Comparison of ENCODE assay signal across 8 mouse cellular contexts in the genomic region with DNA sequence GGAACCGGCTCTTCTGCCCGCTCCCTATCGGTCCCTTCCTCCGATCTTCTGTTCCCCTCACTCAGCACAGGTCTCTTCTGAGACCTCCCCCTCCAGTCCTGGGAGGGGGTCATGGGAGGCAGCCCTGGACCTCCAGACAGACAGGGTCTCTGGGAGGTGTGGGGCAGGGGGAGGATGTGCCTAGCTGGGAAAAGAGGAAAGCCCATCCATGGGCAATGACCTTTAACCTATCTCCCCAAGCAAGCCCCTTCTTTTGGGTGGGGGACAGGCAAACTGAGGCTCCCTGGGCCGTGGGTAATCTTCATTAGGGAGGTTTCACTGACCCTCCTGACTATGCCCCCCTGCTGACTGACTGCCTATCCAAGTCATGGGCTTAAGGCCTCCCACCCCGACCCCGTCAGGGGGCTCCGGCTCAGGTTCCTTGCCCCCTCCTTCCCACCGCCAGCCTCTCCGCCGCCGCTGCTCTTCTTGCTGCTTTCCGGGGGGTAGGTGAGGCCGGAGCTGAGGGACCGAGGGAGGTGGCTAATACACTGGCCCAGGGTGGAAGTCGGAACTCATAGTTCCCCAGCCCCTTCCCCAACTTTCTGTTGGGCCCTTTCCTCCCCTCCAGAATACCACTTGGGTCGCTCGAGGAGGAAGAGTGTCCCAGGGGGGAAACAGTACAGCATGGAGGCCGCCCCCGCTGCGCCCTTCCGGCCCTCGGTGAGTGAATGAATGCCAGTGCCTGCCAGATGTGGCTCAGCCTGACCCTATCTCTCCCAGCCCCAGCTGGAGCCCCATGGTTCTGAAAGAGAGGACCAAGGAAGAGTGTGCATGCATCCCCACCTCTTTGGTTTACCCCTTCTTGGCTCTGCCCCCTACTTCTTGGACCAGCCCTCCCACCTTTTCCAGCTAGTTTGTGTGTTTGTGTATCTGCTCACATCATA. TPM values are rescaled to one million over a fixed set of nuclear protein-coding genes. Genes with fewer than 3 reads are reported as not detected.
DNase-seq lines count a peak whose midpoint lies in the region; ATAC-seq and TF ChIP-seq lines count a peak whose summit lies in the region.

No protein-coding gene starts in this region.

- 7% methylated on average over 22 of the region's 23 CpGs for WGBS in liver, embryonic 12.5 days (ENCODE audit: insufficient replicate concordance)

- peak overlapping the region; percentile 51 for H3K4me3 ChIP-seq in erythroblast, embryonic 14.5 days (replicated peaks)
- peak overlapping the region; percentile 67 for H3K4me3 ChIP-seq in testis, adult 2 months (ENCODE audit: control insufficient read depth, low read depth, low read length)
- peak overlapping the region; percentile 35 for H3K4me3 ChIP-seq in liver, embryonic 12.5 days

- no peak for ATAC-seq in erythroblast, adult 5-6 weeks (replicated peaks; ENCODE audit: low FRiP score, poor library complexity, severe bottlenecking)
- ATAC-seq in liver, embryonic 12.5 days: no peak
- no peak for ATAC-seq in CD4-positive, CD25-positive, alpha-beta regulatory T cell, adult 4 months

- H3K27me3 ChIP-seq in erythroblast, embryonic 14.5 days (ENCODE audit: control insufficient read depth): peaks cover 50% of the 10 kb centered on the region
- no peaks in the 10 kb centered on the region for H3K27me3 ChIP-seq in testis, adult 2 months (ENCODE audit: control insufficient read depth, insufficient read depth, low read length)
- peaks cover 43% of the 10 kb centered on the region for H3K27me3 ChIP-seq in liver, embryonic 12.5 days (replicated peaks)

- no peak overlapping the region for H3K27ac ChIP-seq in testis, adult 2 months (ENCODE audit: control insufficient read depth, insufficient read depth, low read depth, low read length)
- H3K27ac ChIP-seq in liver, embryonic 12.5 days: no peak overlapping the region

- no peaks in the 10 kb centered on the region for H3K9me3 ChIP-seq in erythroblast, embryonic 14.5 days (ENCODE audit: control insufficient read depth, low read length)
- H3K9me3 ChIP-seq in liver, embryonic 12.5 days (replicated peaks): no peaks in the 10 kb centered on the region

- TF ChIP-seq CTCF in testis, adult 2 months (IDR thresholded peaks at IDR 0.05; ENCODE audit: control insufficient read depth, insufficient read depth, insufficient replicate concordance, low read depth, low read length): no peak

- peak overlapping the region; percentile 68 for H3K4me2 ChIP-seq in liver, embryonic 12.5 days

- peaks cover 11% of the 10 kb centered on the region for H3K36me3 ChIP-seq in erythroblast, embryonic 14.5 days (ENCODE audit: control insufficient read depth)
- no peaks in the 10 kb centered on the region; the same call in none of the 2 replicates for H3K36me3 ChIP-seq in testis, adult 2 months (ENCODE audit: control insufficient read depth, insufficient read depth, low read length)
- H3K36me3 ChIP-seq in liver, embryonic 12.5 days: peaks cover 14% of the 10 kb centered on the region

- peaks cover 90% of the 10 kb centered on the region for H3K4me1 ChIP-seq in erythroblast, embryonic 14.5 days (ENCODE audit: control insufficient read depth)
- H3K4me1 ChIP-seq in testis, adult 2 months (ENCODE audit: control insufficient read depth, insufficient read depth, low read length): peaks cover 31% of the 10 kb centered on the region
- H3K4me1 ChIP-seq in liver, embryonic 12.5 days: peaks cover 97% of the 10 kb centered on the region

- peak overlapping the region; percentile 55 for H3K9ac ChIP-seq in liver, embryonic 12.5 days

- DNase-seq in testis, postnatal 14 days (ENCODE audit: low spot score): no peak
- DNase-seq in thymus, postnatal 25 days: peak; percentile 41
- DNase-seq in gastrocnemius, adult 18-20 months (ENCODE audit: low spot score): no peak

- TF ChIP-seq POLR2A in testis, adult 2 months (IDR thresholded peaks at IDR 0.05; ENCODE audit: control insufficient read depth, low read depth, low read length): no peak; the same call in 1 of the 2 replicates

RNA-seq across cellular contexts. Expression of gene Syngap1, which starts 11.2 kb away (rescaled TPM):
- polyA plus RNA-seq in erythroblast, embryonic 14.5 days (2012): 0.78 and 0.86 TPM in 2 replicates
- total RNA-seq in erythroblast, adult 5-6 weeks (2015; ENCODE audit: low replicate concordance): 0.42 and 2.5 TPM in 2 replicates
- 0.60 and 5.3 TPM in 2 replicates for total RNA-seq in erythroblast, adult 5-6 weeks (2017; ENCODE audit: low replicate concordance)
- polyA plus RNA-seq in testis, adult 2 months (2012; rRNA removed): 109 and 113 TPM in 2 replicates
- 0.29 and 0.36 TPM in 2 replicates for polyA plus RNA-seq in liver, embryonic 12.5 days (2016; fragmentation: Nextera tagmentation; extraction: Ambion mirVana)
- 1 to 10 TPM; 2.2 to 2.8 TPM for total RNA-seq in gastrocnemius, adult 18-20 months (2021)
- not detected for polyA plus RNA-seq in CD4-positive, CD25-positive, alpha-beta regulatory T cell, adult 4 months (2017; shearing (Covaris generic))

RNA-seq across cellular contexts. Expression of gene Cuta, which starts 12.8 kb away (rescaled TPM):
- 19.6 and 19.8 TPM in 2 replicates for polyA plus RNA-seq in erythroblast, embryonic 14.5 days (2012)
- 33.6 and 59.6 TPM in 2 replicates for total RNA-seq in erythroblast, adult 5-6 weeks (2015; ENCODE audit: low replicate concordance)
- 10.2 and 14.4 TPM in 2 replicates for total RNA-seq in erythroblast, adult 5-6 weeks (2017; ENCODE audit: low replicate concordance)
- polyA plus RNA-seq in testis, adult 2 months (2012; rRNA removed): 24.0 and 30.9 TPM in 2 replicates
- 119 and 129 TPM in 2 replicates for polyA plus RNA-seq in liver, embryonic 12.5 days (2016; fragmentation: Nextera tagmentation; extraction: Ambion mirVana)
- total RNA-seq in gastrocnemius, adult 18-20 months (2021): 100 to 1,000 TPM; 103 to 109 TPM
- 100 to 1,000 TPM; 153 to 166 TPM for polyA plus RNA-seq in CD4-positive, CD25-positive, alpha-beta regulatory T cell, adult 4 months (2017; shearing (Covaris generic))

RNA-seq across cellular contexts. Expression of gene Phf1, which starts 19.4 kb away (rescaled TPM):
- polyA plus RNA-seq in erythroblast, embryonic 14.5 days (2012): 5.0 and 6.2 TPM in 2 replicates
- total RNA-seq in erythroblast, adult 5-6 weeks (2015; ENCODE audit: low replicate concordance): 4.0 TPM in 2 replicates
- 2.5 and 4.1 TPM in 2 replicates for total RNA-seq in erythroblast, adult 5-6 weeks (2017; ENCODE audit: low replicate concordance)
- 132 and 136 TPM in 2 replicates for polyA plus RNA-seq in testis, adult 2 months (2012; rRNA removed)
- 2.7 TPM in 2 replicates for polyA plus RNA-seq in liver, embryonic 12.5 days (2016; fragmentation: Nextera tagmentation; extraction: Ambion mirVana)
- 10 to 100 TPM in 1 of 2 experiments, 1 to 10 TPM in 1; 8.2 to 11.3 TPM for total RNA-seq in gastrocnemius, adult 18-20 months (2021)
- 10 to 100 TPM; 11.1 to 12.1 TPM for polyA plus RNA-seq in CD4-positive, CD25-positive, alpha-beta regulatory T cell, adult 4 months (2017; shearing (Covaris generic))

RNA-seq across cellular contexts. Expression of gene Zbtb9, which starts 20.8 kb away (rescaled TPM):
- 0.12 and 0.13 TPM in 2 replicates for polyA plus RNA-seq in erythroblast, embryonic 14.5 days (2012)
- 1.3 TPM in 1 of 2 replicates, not detected in the other for total RNA-seq in erythroblast, adult 5-6 weeks (2015; ENCODE audit: low replicate concordance)
- total RNA-seq in erythroblast, adult 5-6 weeks (2017; ENCODE audit: low replicate concordance): 5.3 and 6.0 TPM in 2 replicates
- 9.8 and 11.9 TPM in 2 replicates for polyA plus RNA-seq in testis, adult 2 months (2012; rRNA removed)
- polyA plus RNA-seq in liver, embryonic 12.5 days (2016; fragmentation: Nextera tagmentation; extraction: Ambion mirVana): 8.9 and 9.2 TPM in 2 replicates
- under 1 TPM; 0.66 TPM for total RNA-seq in gastrocnemius, adult 18-20 months (2021)
- polyA plus RNA-seq in CD4-positive, CD25-positive, alpha-beta regulatory T cell, adult 4 months (2017; shearing (Covaris generic)): 10 to 100 TPM; 11.5 to 15.6 TPM

RNA-seq across cellular contexts. Expression of gene Kifc5b, which starts 35.3 kb away (rescaled TPM):
- polyA plus RNA-seq in erythroblast, embryonic 14.5 days (2012): 8.1 and 9.2 TPM in 2 replicates
- 3.3 and 5.6 TPM in 2 replicates for total RNA-seq in erythroblast, adult 5-6 weeks (2015; ENCODE audit: low replicate concordance)
- 18.9 and 30.1 TPM in 2 replicates for total RNA-seq in erythroblast, adult 5-6 weeks (2017; ENCODE audit: low replicate concordance)
- 6.5 TPM in 2 replicates for polyA plus RNA-seq in testis, adult 2 months (2012; rRNA removed)
- 6.6 and 8.1 TPM in 2 replicates for polyA plus RNA-seq in liver, embryonic 12.5 days (2016; fragmentation: Nextera tagmentation; extraction: Ambion mirVana)
- total RNA-seq in gastrocnemius, adult 18-20 months (2021): under 1 TPM; 0.37 to 0.43 TPM
- polyA plus RNA-seq in CD4-positive, CD25-positive, alpha-beta regulatory T cell, adult 4 months (2017; shearing (Covaris generic)): 1 to 10 TPM; 1.4 to 3.3 TPM

Comparison
In these comparisons a context has a peak if more than half of its experiments do, and no peak if none do; other contexts are left out.
1. RNA of gene Syngap1, which starts 11.2 kb away (polyA plus RNA-seq): 109 to 113 TPM in testis, adult 2 months; 0.78 to 0.86 TPM in erythroblast, embryonic 14.5 days, 0.29 to 0.36 TPM in liver, embryonic 12.5 days and not detected in CD4-positive, CD25-positive, alpha-beta regulatory T cell, adult 4 months; every median in the first group is over 10 times any median in the second.
2. RNA of gene Phf1, which starts 19.4 kb away (polyA plus RNA-seq): 132 to 136 TPM in testis, adult 2 months; 11.1 to 12.1 TPM in CD4-positive, CD25-positive, alpha-beta regulatory T cell, adult 4 months, 5.0 to 6.2 TPM in erythroblast, embryonic 14.5 days and 2.7 TPM in liver, embryonic 12.5 days; every median in the first group is over 10 times any median in the second.
3. Peak in every context shown above with its lines, with median percentiles within 50 percentile points of each other: H3K4me3 ChIP-seq.